Mouse (Mus musculus) liver, postnatal 0 days (tissue): Measurements from ENCODE around the gene Pkd1l2.

Source experiments
- CTCF ChIP-seq: sonication (generic); IDR thresholded peaks from 2 replicates; pipeline ENCODE4 v1.5.1; 2016; ENCODE audit warnings: antibody characterized with exemption, low read depth
- EP300 ChIP-seq: IDR thresholded peaks from 2 replicates; pipeline ENCODE4 v1.6.1; 2016; ENCODE audit warnings: antibody characterized with exemption, low read depth, mild to moderate bottlenecking

DNA sequence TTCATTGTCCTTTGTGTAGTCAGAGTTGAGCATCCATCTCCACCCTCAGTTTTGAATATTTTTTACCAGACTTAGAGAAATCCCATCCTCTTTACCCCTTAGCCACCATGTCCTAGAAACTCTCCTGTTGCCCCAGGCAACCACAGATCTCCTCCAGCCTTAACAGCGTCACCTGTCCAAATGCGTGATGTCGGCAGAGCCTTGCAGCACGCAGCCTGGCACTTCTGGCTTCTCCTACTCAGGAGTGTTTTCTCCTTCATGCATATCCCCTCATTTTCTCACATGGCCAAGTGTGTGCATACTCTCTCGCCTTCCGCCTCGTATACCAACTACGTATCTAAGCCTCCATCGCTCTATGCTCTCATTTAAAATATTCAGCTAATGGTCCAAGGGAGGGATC is 36.2 kb upstream of the Pkd1l2 start:
- TF ChIP-seq CTCF: no peak
- TF ChIP-seq EP300: no peak
